Mouse (Mus musculus): ENCODE data around the gene Cacng7. TPM values are rescaled to one million over a fixed set of nuclear protein-coding genes. Genes with fewer than 3 reads are reported as not detected.
"Not testable (repeated sequence)": the region's sequence is repeated elsewhere in the genome, so short reads cannot be mapped to it uniquely, and the experiment has no call there.

Cacng7 gene
- polyA plus RNA-seq, 1 experiment from 2014 or later: 3.4 TPM

- H3K36me3 ChIP-seq (replicated peaks; ENCODE audit: control insufficient read depth, insufficient read depth): peaks cover 34% of the 10 kb centered on the region
- H3K9ac ChIP-seq: no peak overlapping the region
- H3K4me1 ChIP-seq (replicated peaks; ENCODE audit: control insufficient read depth, insufficient read depth, low read length): peaks cover 15% of the 10 kb centered on the region; the same call in 1 of the 2 replicates
- no peak overlapping the region for H3K27ac ChIP-seq
- no peak for DNase-seq (ENCODE audit: low spot score)
- H3K27me3 ChIP-seq (ENCODE audit: control insufficient read depth, insufficient read depth, low read length): no peaks in the 10 kb centered on the region
- 68% methylated on average over 3 of the region's 3 CpGs for WGBS
- H3K4me2 ChIP-seq (replicated peaks): peak overlapping the region; percentile 85
- 0 out of 2 replicates have a peak overlapping the region, but pooled peaks have one; percentile 38 for H3K4me3 ChIP-seq (replicated peaks; ENCODE audit: low read length)
- ATAC-seq (ENCODE audit: low FRiP score): no peak
- H3K9me3 ChIP-seq (ENCODE audit: control insufficient read depth, low read length): no peaks in the 10 kb centered on the region
Measured at GRCm38 (mm10) chr7:3291764-3292163, 41.0 kb upstream of the Cacng7 start.

- Histone ChIP-seq H3K4me2 (replicated peaks) (peak overlapping the region; percentile 85; the same call in 1 of the 2 replicates), H3K4me1 (replicated peaks; ENCODE audit: control insufficient read depth, insufficient read depth, low read length) (peaks cover 15% of the 10 kb centered on the region; the same call in 1 of the 2 replicates), H3K36me3 (replicated peaks; ENCODE audit: control insufficient read depth, insufficient read depth) (peaks cover 39% of the 10 kb centered on the region)
- not testable (repeated sequence) for H3K27ac ChIP-seq; ATAC-seq (ENCODE audit: low FRiP score); H3K9me3 ChIP-seq (ENCODE audit: control insufficient read depth, low read length); H3K27me3 ChIP-seq (ENCODE audit: control insufficient read depth, insufficient read depth, low read length); H3K9ac ChIP-seq; H3K4me3 ChIP-seq (replicated peaks; ENCODE audit: low read length); DNase-seq (ENCODE audit: low spot score)
- WGBS: 91% methylated on average over 10 of the region's 12 CpGs
Measured at GRCm38 (mm10) chr7:3292271-3292670, 40.5 kb upstream of the Cacng7 start.

DNA sequence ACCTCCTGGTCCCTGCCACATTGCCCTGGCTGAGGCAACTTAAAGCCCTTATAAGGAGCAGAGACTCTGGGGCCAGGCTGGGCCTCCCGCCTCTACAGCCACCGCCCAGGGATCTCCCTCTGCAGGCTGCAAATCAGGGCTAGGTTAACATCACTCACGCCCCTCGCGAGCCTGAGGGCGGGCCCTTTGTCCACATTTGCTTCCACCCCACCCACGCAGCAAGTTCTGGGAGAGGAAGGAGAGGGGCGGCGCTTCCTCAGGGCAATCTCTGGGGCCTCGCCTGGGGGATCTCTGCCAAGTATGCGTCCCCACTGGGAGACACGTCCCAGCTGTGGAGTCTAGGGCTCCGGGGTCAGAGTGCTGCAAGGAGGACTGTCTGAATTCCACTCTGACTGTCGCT, 40.0 kb upstream of the Cacng7 start:
- DNase-seq (ENCODE audit: low spot score) (no peak), ATAC-seq (ENCODE audit: low FRiP score) (no peak)
- peaks cover 15% of the 10 kb centered on the region; the same call in 1 of the 2 replicates for H3K4me1 ChIP-seq (replicated peaks; ENCODE audit: control insufficient read depth, insufficient read depth, low read length)
- 4% methylated on average over 13 of the region's 14 CpGs for WGBS
- no peak overlapping the region for H3K27ac ChIP-seq
- H3K36me3 ChIP-seq (replicated peaks; ENCODE audit: control insufficient read depth, insufficient read depth): peaks cover 44% of the 10 kb centered on the region
- no peaks in the 10 kb centered on the region for H3K9me3 ChIP-seq (ENCODE audit: control insufficient read depth, low read length)
- peak overlapping the region; percentile 44 for H3K4me2 ChIP-seq (replicated peaks)
- H3K9ac ChIP-seq: 0 out of 2 replicates have a peak overlapping the region, but pooled peaks have one; percentile 36
- peak overlapping the region; percentile 19 for H3K4me3 ChIP-seq (replicated peaks; ENCODE audit: low read length)
- H3K27me3 ChIP-seq (ENCODE audit: control insufficient read depth, insufficient read depth, low read length): no peaks in the 10 kb centered on the region

DNA sequence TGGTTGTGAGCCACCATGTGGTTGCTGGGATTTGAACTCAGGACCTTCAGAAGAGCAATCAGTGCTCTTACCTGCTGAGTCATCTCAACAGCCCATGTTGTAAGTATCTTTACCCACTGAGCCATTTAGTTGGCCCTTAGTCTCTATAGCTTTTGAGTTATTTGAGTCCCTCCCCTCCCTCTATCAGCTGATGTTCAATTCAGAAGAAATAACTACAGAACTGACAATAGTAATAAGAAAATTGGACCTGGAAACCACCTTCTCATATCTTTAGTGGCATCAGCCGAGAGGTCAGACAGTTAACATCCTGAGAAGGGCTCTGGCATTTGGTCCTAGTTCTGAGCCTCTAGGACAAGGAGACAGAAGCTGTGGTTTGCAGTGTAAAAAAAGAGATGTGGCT, 38.0 kb upstream of the Cacng7 start:
- Histone ChIP-seq H3K36me3 (replicated peaks; ENCODE audit: control insufficient read depth, insufficient read depth) (peaks cover 58% of the 10 kb centered on the region), H3K9me3 (ENCODE audit: control insufficient read depth, low read length) (no peaks in the 10 kb centered on the region)
- 91% methylated on average over 1 of the region's 1 CpGs for WGBS

DNA sequence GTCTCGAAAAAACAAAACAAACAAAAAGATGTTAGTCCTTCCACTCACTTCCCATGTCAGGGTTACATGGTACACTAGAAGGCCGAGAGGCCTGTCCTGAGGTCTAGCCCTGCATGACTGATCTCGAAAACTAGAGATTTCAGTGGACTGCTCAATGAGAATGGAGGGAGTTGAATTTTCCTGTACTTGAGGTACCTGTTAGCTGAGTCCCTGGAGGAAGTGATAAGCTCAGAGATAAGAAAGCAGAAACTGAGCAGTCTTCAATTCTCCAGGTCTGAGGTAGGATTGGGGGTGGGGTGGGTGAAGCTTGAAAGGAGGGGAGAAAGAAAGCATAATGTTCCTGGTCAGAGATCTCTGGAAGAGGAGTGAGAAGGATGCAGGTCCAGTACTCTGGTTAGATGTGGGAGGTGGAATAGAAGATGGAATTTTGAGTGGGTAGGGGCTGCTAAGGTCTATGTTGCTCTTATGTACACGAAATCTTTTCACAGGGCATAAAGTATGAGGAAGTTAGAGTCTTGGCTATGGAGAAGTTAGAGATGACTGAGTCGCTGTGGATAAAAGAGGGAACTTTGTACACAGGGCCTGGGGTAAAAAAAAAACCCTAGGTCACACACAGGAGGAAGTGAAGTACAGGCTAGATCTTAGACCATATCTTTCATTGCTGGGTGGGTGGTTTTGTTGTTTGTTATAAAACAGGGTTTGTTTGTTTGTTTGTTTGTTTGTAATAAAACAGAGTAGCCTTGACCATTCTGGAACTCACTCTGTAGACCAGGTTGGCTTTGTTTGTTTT, 37.2 kb upstream of the Cacng7 start:
- WGBS: 88% methylated on average over 5 of the region's 5 CpGs
- DNase-seq (ENCODE audit: low spot score): no peak
- Histone ChIP-seq H3K36me3 (replicated peaks; ENCODE audit: control insufficient read depth, insufficient read depth) (peaks cover 61% of the 10 kb centered on the region), H3K27ac (no peak overlapping the region), H3K4me3 (replicated peaks; ENCODE audit: low read length) (no peak overlapping the region), H3K27me3 (ENCODE audit: control insufficient read depth, insufficient read depth, low read length) (0 out of 2 replicates have a peak, but pooled peaks cover 6% of the 10 kb centered on the region), H3K4me1 (replicated peaks; ENCODE audit: control insufficient read depth, insufficient read depth, low read length) (peaks cover 13% of the 10 kb centered on the region; the same call in 1 of the 2 replicates), H3K4me2 (replicated peaks) (no peak overlapping the region), H3K9me3 (ENCODE audit: control insufficient read depth, low read length) (no peaks in the 10 kb centered on the region), H3K9ac (no peak overlapping the region)
- ATAC-seq (ENCODE audit: low FRiP score): no peak

More for the DNA sequence above, 38.0 kb upstream of the Cacng7 start:
- ATAC-seq (ENCODE audit: low FRiP score) (no peak), DNase-seq (ENCODE audit: low spot score) (no peak)
- H3K27me3 ChIP-seq (ENCODE audit: control insufficient read depth, insufficient read depth, low read length): 0 out of 2 replicates have a peak, but pooled peaks cover 2% of the 10 kb centered on the region
- no peak overlapping the region for H3K27ac ChIP-seq
- peaks cover 15% of the 10 kb centered on the region; the same call in 1 of the 2 replicates for H3K4me1 ChIP-seq (replicated peaks; ENCODE audit: control insufficient read depth, insufficient read depth, low read length)
- no peak overlapping the region for H3K9ac ChIP-seq
- H3K4me2 ChIP-seq (replicated peaks): no peak overlapping the region
- H3K4me3 ChIP-seq (replicated peaks; ENCODE audit: low read length): no peak overlapping the region

GRCm38 (mm10) chr7:3296711-3297110, 36.0 kb upstream of the Cacng7 start:
- DNase-seq (ENCODE audit: low spot score) (no peak), ATAC-seq (ENCODE audit: low FRiP score) (no peak)
- H3K9me3 ChIP-seq (ENCODE audit: control insufficient read depth, low read length): no peaks in the 10 kb centered on the region
- H3K9ac ChIP-seq: no peak overlapping the region
- peaks cover 61% of the 10 kb centered on the region for H3K36me3 ChIP-seq (replicated peaks; ENCODE audit: control insufficient read depth, insufficient read depth)
- H3K4me2 ChIP-seq (replicated peaks): no peak overlapping the region
- H3K27me3 ChIP-seq (ENCODE audit: control insufficient read depth, insufficient read depth, low read length): peaks cover 16% of the 10 kb centered on the region
- no peak overlapping the region for H3K4me3 ChIP-seq (replicated peaks; ENCODE audit: low read length)
- no peak overlapping the region for H3K27ac ChIP-seq
- peaks cover 4% of the 10 kb centered on the region; the same call in 1 of the 2 replicates for H3K4me1 ChIP-seq (replicated peaks; ENCODE audit: control insufficient read depth, insufficient read depth, low read length)
- 97% methylated on average over 16 of the region's 16 CpGs for WGBS

GRCm38 (mm10) chr7:3299941-3300617, 32.7 kb upstream of the Cacng7 start:
- Histone ChIP-seq H3K4me3 (replicated peaks; ENCODE audit: low read length) (no peak overlapping the region), H3K4me2 (replicated peaks) (no peak overlapping the region), H3K9ac (no peak overlapping the region), H3K4me1 (replicated peaks; ENCODE audit: control insufficient read depth, insufficient read depth, low read length) (peaks cover 20% of the 10 kb centered on the region), H3K27ac (no peak overlapping the region), H3K27me3 (ENCODE audit: control insufficient read depth, insufficient read depth, low read length) (peaks cover 43% of the 10 kb centered on the region), H3K9me3 (ENCODE audit: control insufficient read depth, low read length) (no peaks in the 10 kb centered on the region), H3K36me3 (replicated peaks; ENCODE audit: control insufficient read depth, insufficient read depth) (peaks cover 44% of the 10 kb centered on the region)
- ATAC-seq (ENCODE audit: low FRiP score) (no peak), DNase-seq (ENCODE audit: low spot score) (no peak)
- WGBS: 53% methylated on average over 7 of the region's 7 CpGs

DNA sequence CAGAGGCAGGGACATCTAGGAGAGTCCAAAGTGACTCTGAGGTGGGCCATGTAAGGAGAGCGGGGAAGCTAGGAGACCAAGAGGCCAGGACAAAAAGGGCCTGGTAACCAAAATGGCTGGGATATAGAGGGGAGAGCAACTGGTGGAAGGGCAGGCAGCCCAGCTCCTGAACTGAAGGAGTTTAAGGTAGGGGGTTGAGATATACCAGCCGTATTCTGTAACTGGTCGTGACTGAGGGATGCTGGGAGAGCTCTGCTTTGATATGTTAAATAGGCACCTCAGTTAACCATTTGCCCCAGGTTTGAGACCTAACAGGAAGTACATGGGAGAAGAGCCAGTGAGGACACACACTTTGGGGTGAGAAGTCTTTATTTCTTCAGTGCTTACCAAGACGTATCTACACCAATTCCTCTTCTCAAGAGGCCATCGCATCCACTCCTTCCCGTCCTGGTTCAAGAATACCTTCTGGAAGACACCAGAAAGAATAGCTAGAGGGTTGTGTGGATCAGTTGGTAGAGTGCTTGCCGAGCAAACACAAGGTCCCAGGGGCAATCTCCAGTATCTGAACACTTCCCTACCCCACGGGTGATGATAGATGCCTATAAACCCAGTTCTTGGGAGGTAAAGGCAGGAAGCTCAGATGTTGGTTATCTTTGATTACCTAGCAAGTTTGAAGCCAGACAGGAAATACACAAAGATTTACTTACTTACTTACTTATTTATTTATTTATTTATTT, 31.7 kb upstream of the Cacng7 start:
- H3K36me3 ChIP-seq (replicated peaks; ENCODE audit: control insufficient read depth, insufficient read depth): peaks cover 34% of the 10 kb centered on the region
- H3K9me3 ChIP-seq (ENCODE audit: control insufficient read depth, low read length): no peaks in the 10 kb centered on the region
- ATAC-seq (ENCODE audit: low FRiP score): no peak
- no peak for DNase-seq (ENCODE audit: low spot score)
- H3K4me2 ChIP-seq (replicated peaks): no peak overlapping the region
- peaks cover 47% of the 10 kb centered on the region for H3K27me3 ChIP-seq (ENCODE audit: control insufficient read depth, insufficient read depth, low read length)
- 71% methylated on average over 8 of the region's 8 CpGs for WGBS
- H3K27ac ChIP-seq: no peak overlapping the region
- H3K4me3 ChIP-seq (replicated peaks; ENCODE audit: low read length): no peak overlapping the region
- peaks cover 20% of the 10 kb centered on the region for H3K4me1 ChIP-seq (replicated peaks; ENCODE audit: control insufficient read depth, insufficient read depth, low read length)
- H3K9ac ChIP-seq: no peak overlapping the region
